Mouse (Mus musculus) lung, adult 2 months (tissue): ENCODE results near the gene Wnt5b.
"Not testable (repeated sequence)": the region's sequence is repeated elsewhere in the genome, so short reads cannot be mapped to it uniquely, and the experiment has no call there.

Experiments
- CTCF ChIP-seq: fragments of 200-500 bp; IDR thresholded peaks from 2 replicates; pipeline ENCODE4 v1.5.1; 2011; ENCODE audit warnings: mild to moderate bottlenecking, low read length, control low read depth; ENCODE audit not compliant: insufficient read depth
- POLR2A ChIP-seq: fragments of 200-500 bp; IDR thresholded peaks from 2 replicates; pipeline ENCODE4 v1.6.1; 2011; ENCODE audit warnings: low read depth, mild to moderate bottlenecking, control low read depth, low read length, borderline replicate concordance; ENCODE audit errors: extremely low read depth

DNA sequence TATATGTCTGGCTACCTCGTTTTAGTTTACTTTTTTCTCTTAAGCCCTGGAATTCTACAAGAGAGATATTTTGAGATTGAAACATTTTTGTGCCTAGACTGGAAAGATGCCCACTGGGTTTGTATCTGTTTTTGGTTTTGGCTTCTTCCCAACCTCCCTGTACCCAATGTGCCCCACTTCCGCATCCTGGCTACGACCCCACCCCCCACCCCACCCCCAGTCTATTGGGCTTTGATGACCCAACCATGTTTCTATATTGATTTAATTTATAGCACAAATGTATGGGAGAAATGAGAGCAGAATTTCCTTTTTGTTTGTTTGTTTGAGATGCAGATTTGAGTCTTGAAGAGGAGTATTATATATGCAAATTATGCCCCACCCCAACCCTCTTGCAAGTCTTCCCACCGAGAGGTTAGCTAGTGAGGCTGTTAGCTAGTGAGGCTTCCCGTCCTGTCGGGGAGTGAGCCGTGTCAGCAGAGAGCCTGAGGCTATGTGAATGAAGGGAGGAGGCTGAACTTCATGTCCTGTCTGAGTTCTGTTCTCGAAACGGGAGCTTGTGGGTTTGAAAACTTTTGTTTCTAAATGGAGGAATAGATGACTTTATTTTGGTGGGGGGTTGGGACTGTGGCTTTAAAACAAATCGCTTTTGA lies 62.3 kb downstream of the Wnt5b start:
- not testable (repeated sequence) for TF ChIP-seq POLR2A, CTCF
